ENCODE assay signal across 25 mouse cellular contexts in the genomic region with DNA sequence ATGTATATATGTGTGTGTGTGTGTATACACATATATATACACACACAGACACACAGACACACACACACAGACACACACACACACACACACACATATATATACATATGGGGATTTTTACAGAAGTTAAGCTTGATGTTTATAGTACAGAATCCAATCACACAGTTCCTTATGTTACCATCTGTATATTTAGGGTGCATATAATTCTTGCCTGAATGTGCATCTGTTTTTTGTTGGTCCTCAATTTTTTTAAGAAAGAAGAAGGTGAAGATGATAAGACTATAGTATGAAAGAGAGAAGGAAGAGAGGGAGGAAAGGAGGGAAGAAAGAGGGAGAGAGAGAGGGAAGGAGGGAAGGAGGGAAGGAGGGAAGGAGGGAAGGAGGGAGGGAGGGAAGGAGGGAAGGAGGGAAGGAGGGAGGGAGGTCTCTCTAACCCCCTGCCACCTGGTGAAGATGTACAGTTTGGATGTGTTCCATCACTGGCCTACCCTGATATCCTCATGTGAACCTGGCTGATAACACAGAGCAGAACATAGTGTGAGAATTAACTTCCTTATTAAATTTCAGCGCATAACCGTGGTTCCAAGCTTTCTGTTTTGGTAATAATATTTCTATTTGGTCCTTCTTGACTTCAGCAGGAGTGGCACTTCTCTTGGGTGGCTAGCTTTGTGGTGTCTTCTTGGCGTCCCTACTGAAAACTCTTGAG. TPM values are rescaled to one million over a fixed set of nuclear protein-coding genes. Genes with fewer than 3 reads are reported as not detected.
DNase-seq lines count a peak whose midpoint lies in the region; ATAC-seq lines count a peak whose summit lies in the region.
"Had no signal": no experiment of that assay in that cellular context is flagged by ENCODE, and none has a peak within 500 bp of the region (broad histone marks: within the 10 kb centered on the region; RNA-seq: fewer than 3 reads in every experiment).

No protein-coding gene starts in this region.

- no peaks in the 10 kb centered on the region for H3K9me3 ChIP-seq in liver, embryonic 12.5 days (replicated peaks)
- H3K9me3 ChIP-seq in kidney, embryonic 16.5 days (ENCODE audit: low read length): no peaks in the 10 kb centered on the region
- H3K9me3 ChIP-seq: heart, embryonic 10.5 days; limb, embryonic 12.5 days; megakaryocyte, embryonic 14.5 days; midbrain, embryonic 15.5 days; neural tube, embryonic 12.5 days had no signal

- peak; percentile 70 for DNase-seq in 416B (ENCODE audit: low read depth)
- DNase-seq in embryo, embryonic 11 days: no peak
- DNase-seq: adrenal gland, adult 8-10 months; cerebellum, adult 18-20 months; cerebellum, postnatal 25 days; heart, postnatal 4 days; kidney, adult 9 months; kidney, postnatal 25 days; lung, adult 2 months; lung, postnatal 14 days; right cerebral cortex, postnatal 4 days; thymus, adult 18-20 months had no signal

- H3K4me3 ChIP-seq in liver, embryonic 12.5 days: no peak overlapping the region
- H3K4me3 ChIP-seq in kidney, embryonic 16.5 days (ENCODE audit: low read length): no peak overlapping the region
- H3K4me3 ChIP-seq: heart, embryonic 10.5 days; layer of hippocampus, adult 2 months; limb, embryonic 12.5 days; midbrain, embryonic 15.5 days; neural tube, embryonic 12.5 days had no signal

- no peaks in the 10 kb centered on the region for H3K27me3 ChIP-seq in liver, embryonic 12.5 days (replicated peaks)
- H3K27me3 ChIP-seq in kidney, embryonic 16.5 days (ENCODE audit: insufficient read depth, low read length): no peaks in the 10 kb centered on the region
- H3K27me3 ChIP-seq: limb, embryonic 12.5 days; megakaryocyte, embryonic 14.5 days; midbrain, embryonic 15.5 days; neural tube, embryonic 12.5 days had no signal

- H3K27ac ChIP-seq in liver, embryonic 12.5 days: peak overlapping the region; percentile 56; the same call in 1 of the 2 replicates
- no peak overlapping the region for H3K27ac ChIP-seq in kidney, embryonic 16.5 days (ENCODE audit: low read length)
- H3K27ac ChIP-seq: heart, embryonic 10.5 days; layer of hippocampus, adult 2 months; limb, embryonic 12.5 days; midbrain, embryonic 15.5 days; neural tube, embryonic 12.5 days had no signal

- H3K36me3 ChIP-seq in liver, embryonic 12.5 days: no peaks in the 10 kb centered on the region
- no peaks in the 10 kb centered on the region for H3K36me3 ChIP-seq in kidney, embryonic 16.5 days (ENCODE audit: insufficient read depth, low read length)
- H3K36me3 ChIP-seq: heart, embryonic 10.5 days; limb, embryonic 12.5 days; midbrain, embryonic 15.5 days; neural tube, embryonic 12.5 days had no signal

- 24% methylated on average over 3 of the region's 3 CpGs for WGBS in liver, embryonic 12.5 days (ENCODE audit: insufficient replicate concordance)
- WGBS in kidney, embryonic 16.5 days: 93% methylated on average over 3 of the region's 3 CpGs

- peak; percentile 79 for ATAC-seq in erythroblast, adult 5-6 weeks (replicated peaks; ENCODE audit: low FRiP score, poor library complexity, severe bottlenecking)
- peak; percentile 80 for ATAC-seq in liver, embryonic 12.5 days
- ATAC-seq in megakaryocyte, adult 5-6 weeks (ENCODE audit: poor library complexity, severe bottlenecking): 0 out of 2 replicates have a peak, but pooled peaks have one; percentile 31
- ATAC-seq in inflammation-experienced regulatory T-cells, adult 6 months: no peak
- ATAC-seq in kidney, embryonic 16.5 days (ENCODE audit: low FRiP score, low TSS enrichment): no peak
- ATAC-seq: hindbrain, embryonic 16.5 days; intestine, embryonic 16.5 days; midbrain, embryonic 15.5 days had no signal

- peaks cover 32% of the 10 kb centered on the region for H3K4me1 ChIP-seq in liver, embryonic 12.5 days
- H3K4me1 ChIP-seq in kidney, embryonic 16.5 days (ENCODE audit: insufficient read depth, low read length): no peaks in the 10 kb centered on the region
- H3K4me1 ChIP-seq: heart, embryonic 10.5 days; limb, embryonic 12.5 days; neural tube, embryonic 12.5 days had no signal

- H3K4me2 ChIP-seq in liver, embryonic 12.5 days: no peak overlapping the region
- no peak overlapping the region for H3K4me2 ChIP-seq in kidney, embryonic 16.5 days (replicated peaks; ENCODE audit: low read depth, low read length)
- H3K4me2 ChIP-seq: limb, embryonic 12.5 days; midbrain, embryonic 15.5 days; neural tube, embryonic 12.5 days had no signal

- no peak overlapping the region for H3K9ac ChIP-seq in liver, embryonic 12.5 days
- H3K9ac ChIP-seq in kidney, embryonic 16.5 days (replicated peaks; ENCODE audit: low read length): no peak overlapping the region
- H3K9ac ChIP-seq: limb, embryonic 12.5 days; midbrain, embryonic 15.5 days; neural tube, embryonic 12.5 days had no signal

RNA-seq across cellular contexts. Expression of a gene that starts 19.1 kb away (rescaled TPM):
- 26.9 and 31.6 TPM in 2 replicates for total RNA-seq in erythroblast, adult 5-6 weeks (2015; ENCODE audit: low replicate concordance)
- total RNA-seq in erythroblast, adult 5-6 weeks (2017; ENCODE audit: low replicate concordance): 32.8 and 44.3 TPM in 2 replicates
- polyA plus RNA-seq in liver, embryonic 12.5 days (2016; fragmentation: Nextera tagmentation; extraction: Ambion mirVana): 17.6 and 17.7 TPM in 2 replicates
- total RNA-seq in megakaryocyte, adult 5-6 weeks (2015): 186 and 191 TPM in 2 replicates
- 197 and 219 TPM in 2 replicates for total RNA-seq in megakaryocyte, adult 5-6 weeks (2017)
- polyA plus RNA-seq in inflammation-experienced regulatory T-cells, adult 6 months (2017; shearing (Covaris generic)): 100 to 1,000 TPM; 140 to 182 (median 152) TPM
- polyA plus RNA-seq in kidney, embryonic 16.5 days (2015; fragmentation: Nextera tagmentation; extraction: Ambion mirVana): 2.9 and 4.0 TPM in 2 replicates

Comparison
In these comparisons a context has a peak if more than half of its experiments do, and no peak if none do; other contexts are left out.
1. ATAC-seq: peak in erythroblast, adult 5-6 weeks (single experiment), liver, embryonic 12.5 days (single experiment) and megakaryocyte, adult 5-6 weeks (single experiment); none in inflammation-experienced regulatory T-cells, adult 6 months (single experiment) and kidney, embryonic 16.5 days (single experiment).